Mouse (Mus musculus): ENCODE data around the gene Sox12.
"Not testable (repeated sequence)": the region's sequence is repeated elsewhere in the genome, so short reads cannot be mapped to it uniquely, and the experiment has no call there.

The Sox12 gene

DNA sequence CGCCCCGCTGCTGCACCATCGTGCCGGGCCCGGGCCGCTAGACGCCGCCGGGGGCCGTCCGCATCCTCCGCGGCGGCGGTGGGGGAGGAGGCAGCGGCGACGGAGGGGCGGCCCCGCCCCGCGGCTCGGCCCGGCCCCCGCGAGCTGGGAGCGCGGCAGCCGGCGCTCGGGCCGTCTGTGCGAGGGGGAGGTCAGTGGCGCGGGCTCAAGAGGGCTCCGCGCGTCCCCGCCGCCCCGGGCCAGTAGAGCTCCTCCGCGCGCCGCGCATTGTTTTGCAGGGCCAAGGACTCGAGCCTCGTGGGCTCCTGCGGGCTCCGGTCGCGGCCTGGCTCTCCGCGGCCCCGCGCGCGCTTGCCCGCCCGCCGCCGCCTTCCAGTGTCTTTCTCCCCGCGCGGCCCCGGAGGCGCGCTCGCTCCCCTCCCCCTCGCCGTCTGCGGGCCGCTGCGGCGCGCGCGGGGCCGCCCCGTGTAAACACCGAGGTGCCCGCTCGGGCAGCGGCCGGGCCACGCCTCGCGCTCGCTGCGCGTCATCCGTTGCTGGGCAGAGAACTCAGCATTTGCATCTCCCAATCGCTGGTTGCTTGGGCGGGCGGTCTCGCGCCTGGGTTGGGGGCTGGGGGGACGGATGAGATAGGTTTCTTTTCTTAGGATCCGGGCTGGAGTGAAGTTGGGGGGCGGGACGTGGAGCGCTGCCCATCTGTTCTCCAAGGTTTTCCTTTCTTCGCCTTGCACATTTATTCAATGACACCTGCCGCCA lies at the start of gene Sox12:
Gene Sox12, minus strand, starts transcription at position 384 of the 756 bp plus-strand sequence.
- DNase-seq (ENCODE audit: low spot score): peak; percentile 97

DNA sequence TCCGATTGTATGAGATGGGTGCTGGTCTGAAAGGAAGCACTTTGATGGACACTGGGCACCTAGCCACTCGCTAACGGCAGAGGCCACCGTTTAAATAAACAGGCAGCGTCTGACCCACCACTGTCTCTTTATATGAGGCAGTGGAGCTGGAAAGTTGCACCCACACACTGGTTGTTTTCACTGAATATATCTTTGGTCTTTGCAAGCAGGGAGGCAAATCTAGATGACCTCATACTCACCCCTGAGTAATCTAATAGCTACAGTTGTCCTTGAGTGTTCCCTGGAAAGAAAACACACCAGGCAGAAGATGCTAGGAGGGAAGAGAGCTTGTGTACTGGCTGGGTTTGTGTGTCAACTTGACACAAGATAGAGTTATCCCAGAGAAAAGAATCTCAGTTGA lies 49.6 kb upstream of the Sox12 start:
- peak; percentile 30 for DNase-seq (ENCODE audit: low spot score)

DNA sequence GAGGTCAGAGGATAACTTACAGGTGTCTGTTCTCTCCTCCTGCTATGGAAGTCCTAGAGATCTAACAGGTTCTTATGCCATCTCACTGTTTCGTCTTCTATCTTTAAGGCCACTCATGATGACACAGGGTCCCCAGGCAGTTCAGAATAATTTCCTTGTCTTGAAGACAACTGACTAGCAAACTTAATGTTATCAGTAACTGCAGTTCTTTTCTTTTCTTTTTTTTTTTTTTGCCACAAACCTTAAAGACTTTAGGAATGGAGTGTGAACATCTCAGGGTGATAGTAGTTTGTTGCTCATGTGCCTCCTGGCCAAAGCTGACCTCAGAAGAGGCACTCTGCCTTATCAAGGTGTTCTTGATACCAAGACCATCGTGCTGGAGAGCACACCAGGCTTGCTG lies 48.8 kb upstream of the Sox12 start:
- DNase-seq (ENCODE audit: low spot score): no peak

DNA sequence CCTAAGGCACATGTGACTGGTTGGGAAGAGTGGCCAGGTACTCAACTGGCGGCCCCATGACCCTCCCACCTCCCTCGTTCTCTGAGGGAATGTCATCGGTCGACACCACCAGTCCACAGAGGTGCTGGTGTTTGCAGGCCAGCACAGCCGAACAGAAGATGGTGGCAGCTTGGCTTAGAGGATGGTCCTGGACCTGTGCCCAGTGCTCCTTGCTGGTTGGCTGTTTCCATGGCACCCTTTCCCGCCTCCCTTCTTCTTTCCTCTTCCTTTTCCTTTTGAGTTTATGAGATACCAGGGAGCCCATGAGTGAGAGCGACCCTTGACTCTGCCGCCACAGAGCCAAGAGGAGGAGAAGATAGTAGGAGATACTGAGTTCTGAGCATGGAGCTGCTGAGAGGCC lies 45.4 kb upstream of the Sox12 start:
- DNase-seq (ENCODE audit: low spot score): no peak

DNA sequence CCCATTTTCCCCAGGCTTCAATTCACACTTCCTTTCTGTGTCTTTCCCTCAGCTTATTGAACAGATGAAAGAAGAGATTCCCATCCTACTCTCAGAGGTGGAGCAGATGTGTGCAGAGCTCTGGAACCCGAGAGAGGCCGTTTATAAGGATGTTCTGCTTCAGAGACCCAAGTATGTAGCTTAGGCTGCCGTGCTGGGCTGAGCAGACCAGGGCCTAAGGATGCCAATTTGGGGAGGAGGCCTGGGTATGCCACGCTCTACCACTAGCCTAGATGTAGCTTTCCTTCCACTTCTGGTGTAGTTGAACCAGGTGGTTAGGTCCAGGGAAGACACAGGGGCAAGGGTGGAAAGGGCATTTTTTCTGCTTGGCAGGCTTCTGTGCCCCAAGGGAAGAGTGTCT lies 44.5 kb upstream of the Sox12 start:
- no peak for DNase-seq (ENCODE audit: low spot score)

DNA sequence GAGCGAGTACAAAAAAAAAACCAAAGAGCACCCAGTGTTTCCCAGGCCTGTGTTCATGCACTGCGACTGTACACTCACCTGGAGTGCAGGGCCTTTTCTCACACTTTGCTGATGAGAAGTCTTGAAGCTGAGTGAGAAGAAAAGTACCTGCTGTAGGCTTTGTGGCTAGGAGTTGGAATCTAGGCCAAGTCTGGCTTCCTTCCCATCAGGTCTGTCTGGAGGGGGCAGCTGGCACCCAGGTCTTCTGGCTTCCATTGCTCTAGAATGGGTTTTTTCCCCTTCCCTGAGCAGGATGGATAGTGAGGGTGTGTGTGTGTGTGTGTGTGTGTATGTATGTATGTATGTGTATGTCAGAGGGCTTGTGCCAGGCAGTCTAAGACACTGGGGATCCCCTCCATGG lies 42.0 kb upstream of the Sox12 start:
- DNase-seq (ENCODE audit: low spot score): no peak

DNA sequence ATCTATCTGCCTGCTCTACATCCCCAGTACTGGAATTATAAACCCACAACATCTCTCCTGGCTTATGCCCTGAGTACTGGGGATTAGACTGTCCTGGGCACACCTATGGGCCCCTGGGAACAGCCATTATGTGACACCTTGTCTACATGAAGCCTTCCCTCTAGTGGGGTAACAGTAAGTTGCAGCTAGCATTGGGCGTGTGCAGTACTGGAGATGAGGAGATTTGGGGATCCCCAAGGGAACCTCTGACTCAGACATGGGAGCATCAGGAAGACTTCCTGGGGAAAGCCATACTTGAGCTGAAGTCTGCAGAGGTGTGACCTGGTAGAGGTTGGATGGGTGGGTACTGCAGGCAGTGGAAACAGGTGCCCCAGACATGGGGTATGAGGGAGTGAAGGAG lies 41.1 kb upstream of the Sox12 start:
- DNase-seq (ENCODE audit: low spot score): no peak

DNA sequence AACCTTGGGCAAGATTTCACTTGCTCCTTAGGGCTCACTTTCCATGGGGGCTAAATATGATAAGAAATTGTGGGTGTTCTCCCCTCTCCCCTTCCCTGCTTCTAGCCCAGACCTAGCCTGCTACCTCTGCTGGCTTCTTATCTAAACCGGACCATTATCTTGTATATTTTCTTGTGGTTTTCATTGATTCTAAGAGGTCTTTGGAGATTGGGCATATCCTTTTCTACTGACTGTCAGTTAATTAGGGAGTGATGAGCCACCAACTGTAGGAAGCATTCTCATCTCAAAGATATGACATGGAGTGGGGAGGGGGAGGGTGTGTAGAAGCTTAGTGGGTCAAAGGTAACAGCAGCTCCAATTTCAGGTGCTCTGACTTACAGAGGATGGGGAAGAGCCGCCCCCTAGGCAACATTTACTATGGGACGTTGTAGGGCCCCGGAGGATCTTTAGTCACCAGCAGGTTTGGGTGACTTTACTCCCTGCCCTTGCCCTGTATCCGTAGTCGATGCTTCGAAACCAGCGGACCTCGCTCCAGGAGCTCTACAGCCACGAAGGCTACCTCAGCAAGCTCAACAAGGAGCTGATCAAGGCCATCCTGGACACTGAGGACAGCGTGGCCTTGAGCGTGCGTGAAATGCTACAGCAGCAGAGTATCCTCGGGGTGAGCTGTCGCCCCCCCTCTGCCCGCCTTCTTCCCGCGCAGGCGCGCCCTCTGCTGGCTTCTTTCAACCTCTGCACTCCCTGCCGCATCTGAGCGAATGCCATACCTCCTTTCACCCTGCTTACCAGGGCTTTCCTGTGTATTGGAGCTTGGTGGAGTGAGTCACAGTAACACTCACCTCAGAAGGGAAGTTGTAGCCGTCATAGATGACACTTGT lies 39.4 kb upstream of the Sox12 start:
- peak; percentile 90 for DNase-seq (ENCODE audit: low spot score)

DNA sequence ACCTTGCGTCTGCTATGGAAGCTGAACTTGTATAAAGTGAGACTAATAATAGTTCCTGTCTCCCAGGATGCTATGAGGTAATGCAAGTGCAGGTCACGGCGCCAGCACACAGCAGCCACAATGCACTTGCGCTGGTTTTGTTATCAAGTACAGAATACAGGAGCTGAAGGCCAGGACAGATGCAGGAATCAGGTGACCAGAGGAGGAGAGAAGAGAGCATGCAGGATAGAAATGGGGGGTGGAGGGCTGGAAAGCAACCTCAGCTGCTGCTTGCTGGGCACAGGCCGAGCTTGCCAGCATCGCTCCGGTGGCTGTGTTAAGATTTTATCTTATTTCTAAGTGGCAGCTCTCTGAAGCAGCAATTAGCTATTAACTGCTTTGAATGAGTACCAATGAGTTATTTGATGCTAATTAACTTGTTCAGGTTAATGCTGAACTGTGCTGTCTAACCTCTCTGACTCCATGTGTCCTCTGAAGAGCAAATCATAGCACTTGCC lies 38.6 kb upstream of the Sox12 start:
- DNase-seq (ENCODE audit: low spot score): no peak

DNA sequence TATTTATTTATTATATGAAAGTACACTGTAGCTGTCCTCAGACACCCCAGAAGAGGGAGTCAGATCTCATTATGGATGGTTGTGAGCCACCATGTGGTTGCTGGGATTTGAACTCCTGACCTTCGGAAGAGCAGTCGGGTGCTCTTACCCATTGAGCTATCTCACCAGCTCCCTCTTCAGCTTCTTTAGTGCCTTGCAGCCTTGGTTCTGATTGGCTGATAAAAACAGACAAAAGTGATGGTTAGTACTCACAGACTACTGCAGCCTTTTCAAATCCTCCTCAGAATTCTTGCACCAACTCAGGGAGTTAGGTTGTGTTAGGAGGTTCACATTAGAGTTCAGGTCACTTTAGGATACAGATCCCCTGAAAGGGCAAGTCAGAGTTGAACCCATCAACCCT lies 30.6 kb upstream of the Sox12 start:
- not testable (repeated sequence) for DNase-seq (ENCODE audit: low spot score)

DNA sequence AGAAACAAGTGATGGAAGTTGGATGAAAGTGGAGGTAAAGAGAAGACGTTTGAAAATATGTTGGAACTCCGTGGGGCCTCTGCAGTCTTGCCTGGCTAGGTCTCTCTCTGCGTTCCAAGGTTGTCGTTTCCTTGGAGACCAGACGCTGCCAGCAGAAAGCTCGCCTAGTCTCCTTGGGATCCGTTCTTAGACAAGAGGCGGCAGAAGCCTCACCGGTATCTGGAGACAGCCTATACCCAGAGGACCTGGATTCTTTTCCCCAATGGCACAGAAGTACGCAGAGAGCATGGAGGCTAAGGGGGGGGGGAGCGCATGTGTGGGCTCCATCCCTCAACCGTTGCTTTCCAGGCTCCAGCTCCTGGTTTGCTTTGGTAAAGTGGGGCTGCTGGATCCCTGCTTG lies 29.6 kb upstream of the Sox12 start:
- no peak for DNase-seq (ENCODE audit: low spot score)

DNA sequence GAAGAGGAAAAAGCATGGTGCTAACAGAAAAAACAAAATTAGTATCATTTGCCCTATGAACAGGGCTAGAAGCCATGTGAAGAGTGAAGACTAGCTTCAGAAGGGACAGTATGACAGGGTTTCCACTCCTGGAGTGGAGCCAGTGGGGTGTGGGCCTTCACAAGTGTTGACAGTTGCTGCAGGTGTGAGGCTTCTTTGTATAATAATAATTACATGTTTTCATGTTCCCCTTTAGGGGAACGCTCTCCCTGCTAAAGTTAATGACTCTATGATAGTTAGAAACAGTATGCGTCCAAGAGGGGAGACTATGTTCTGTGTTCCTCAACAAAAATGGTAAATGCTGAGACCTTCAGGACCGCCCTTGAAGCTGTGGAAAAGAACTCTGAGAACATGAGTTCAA lies 17.9 kb upstream of the Sox12 start:
- DNase-seq (ENCODE audit: low spot score): no peak

DNA sequence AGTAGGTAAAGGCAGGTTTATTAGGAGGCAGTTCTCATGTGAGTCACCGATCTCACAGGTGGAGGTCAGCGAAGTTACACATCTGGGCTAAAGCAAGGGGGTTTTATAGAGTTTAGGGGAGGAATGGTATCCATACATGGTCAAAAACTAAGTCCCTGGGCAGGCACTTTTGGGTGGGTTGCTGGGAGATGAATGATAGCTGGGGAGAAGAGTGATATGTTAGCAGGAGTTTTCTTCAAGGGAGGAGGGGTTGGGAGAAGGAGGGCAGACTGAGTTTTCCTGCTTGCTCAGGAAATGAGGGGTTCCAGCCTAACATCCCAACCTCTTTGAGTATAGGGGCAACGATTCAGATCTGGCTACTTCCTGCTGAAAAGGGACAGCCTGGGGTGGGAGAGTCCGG lies 17.4 kb upstream of the Sox12 start, which contains the start of gene 6820408C15Rik:
Gene 6820408C15Rik, plus strand, starts transcription at position 301 of the 400 bp plus-strand sequence.
- no peak for DNase-seq (ENCODE audit: low spot score)

DNA sequence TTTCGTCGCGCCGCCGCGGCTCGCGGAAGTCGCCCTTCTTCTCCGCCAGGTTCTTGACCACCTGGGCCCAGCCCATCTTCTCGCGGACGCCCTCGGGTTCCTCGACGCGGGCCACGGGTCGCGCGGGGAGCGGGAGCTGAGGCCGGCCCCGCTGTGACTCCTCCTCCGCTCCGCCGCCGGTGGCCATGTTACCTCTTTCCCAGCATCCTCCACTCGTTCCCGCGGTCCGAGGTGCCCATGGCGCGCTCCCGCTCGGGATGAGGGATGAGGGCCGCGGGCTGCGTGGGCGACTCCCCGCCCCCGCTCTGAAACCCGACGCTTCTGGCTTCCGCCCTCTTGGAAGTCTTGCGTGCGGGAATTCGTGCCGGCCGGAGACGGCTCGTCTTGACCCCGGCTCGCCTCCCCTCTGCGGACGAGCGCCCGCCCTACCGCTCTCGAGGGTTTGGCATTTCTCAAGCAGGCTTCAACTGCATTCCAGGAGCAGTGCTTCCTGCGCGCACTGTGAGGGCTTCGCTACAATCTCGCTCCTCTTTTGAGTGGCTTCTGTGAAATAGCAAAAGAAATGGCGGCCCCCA lies 16.8 kb upstream of the Sox12 start, which contains the start of gene Zcchc3:
Gene Zcchc3, minus strand, starts transcription at position 437 of the 575 bp plus-strand sequence.
- DNase-seq (ENCODE audit: low spot score): peak; percentile 91

DNA sequence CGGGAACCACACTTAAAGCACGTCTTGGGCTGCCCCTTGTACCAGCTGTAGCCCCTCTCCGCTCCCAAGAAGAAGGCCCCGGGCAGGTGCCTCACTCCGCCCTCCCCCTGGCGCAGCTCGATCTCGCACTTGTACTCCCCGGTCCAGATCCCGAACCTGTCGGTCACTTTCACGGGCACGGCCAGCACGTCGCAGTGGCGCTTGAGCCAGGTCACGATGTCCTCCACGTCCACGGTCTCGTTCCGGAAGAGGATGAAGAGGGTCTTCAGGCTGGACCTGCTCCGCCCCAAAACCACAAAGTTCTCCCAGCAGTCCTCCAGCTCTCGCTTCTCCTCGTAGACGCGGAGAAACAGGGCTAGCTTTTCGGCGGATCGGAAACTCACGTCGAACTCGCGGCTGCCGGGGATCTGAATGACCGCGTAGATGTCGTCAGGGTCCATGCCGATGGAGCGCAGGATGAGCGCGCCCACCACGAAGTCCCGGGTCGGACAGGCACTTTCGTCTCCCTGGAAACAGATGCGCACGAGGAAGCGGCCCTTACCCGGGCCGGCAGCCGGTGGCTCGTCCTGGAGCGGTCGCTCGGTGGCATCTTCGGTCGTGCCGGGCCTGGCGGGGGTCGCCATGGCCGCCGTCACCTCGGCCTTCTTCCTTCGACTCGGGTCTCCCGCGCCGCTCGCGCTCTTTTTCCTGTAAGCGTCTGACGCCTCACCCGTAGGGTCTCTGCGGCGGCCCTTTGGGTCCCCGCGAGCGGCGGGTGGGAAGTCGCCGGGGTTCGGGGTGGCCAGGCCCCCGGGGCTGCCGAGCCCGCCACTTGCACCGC lies 16.1 kb upstream of the Sox12 start:
- DNase-seq (ENCODE audit: low spot score): peak; percentile 54

DNA sequence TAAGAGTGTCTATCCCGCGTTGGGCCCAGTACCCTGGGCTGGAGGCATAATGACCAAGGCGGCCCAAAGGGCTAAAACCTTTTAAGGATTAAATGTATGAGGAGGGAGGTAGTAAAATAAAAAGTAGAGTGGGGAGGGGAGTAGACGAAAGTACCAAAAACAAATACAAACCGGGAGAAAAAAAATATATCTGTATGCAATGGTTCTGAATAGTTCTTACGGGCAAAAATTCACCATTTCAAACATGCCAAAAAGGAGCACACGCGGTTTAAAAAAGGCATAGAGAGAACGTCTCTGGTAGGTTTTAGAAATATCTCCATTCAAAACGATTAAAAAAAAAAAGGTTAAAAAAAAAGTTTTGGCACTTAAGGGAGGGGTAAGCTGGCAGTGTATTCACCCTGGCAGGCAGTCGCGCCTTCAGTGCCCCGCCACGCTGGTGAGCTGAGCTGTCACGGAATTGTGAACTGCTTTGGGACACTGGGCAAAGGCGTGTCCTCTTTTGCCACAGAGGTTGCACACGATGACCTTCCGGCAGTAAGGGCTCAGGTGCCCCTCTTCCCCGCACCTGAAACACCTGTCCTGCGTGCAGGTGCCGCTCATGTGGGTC lies 15.4 kb upstream of the Sox12 start:
- DNase-seq (ENCODE audit: low spot score): no peak

DNA sequence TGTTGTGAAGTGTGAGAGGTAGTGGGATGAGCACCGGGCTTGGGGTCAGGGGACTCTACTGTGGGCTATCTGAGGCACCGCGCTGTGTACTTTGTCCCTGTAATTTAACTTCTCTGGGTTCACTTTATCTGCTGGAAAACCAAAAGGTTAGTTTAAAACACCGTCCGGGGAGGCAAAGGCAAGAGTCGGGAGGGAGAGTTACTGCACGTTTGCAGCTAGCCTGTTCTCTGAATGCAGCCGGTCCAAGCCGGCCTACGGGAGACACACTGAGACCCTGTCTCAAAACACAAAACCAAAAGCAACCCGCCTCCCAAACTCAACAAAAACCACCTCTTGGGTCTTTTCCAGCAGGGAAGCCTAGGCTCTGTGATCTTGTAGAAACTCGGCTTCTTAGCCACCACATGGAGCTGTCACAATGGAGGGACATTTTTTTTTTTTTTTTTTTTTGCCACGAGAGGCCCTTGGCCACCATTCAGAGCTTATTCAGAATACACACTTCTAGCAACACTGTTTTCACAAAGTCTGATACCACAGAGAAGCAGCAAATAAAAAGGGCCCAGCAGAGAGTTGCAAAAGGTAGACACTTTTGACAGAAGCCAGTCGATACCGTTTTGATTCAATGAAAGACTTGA lies 14.8 kb upstream of the Sox12 start:
- DNase-seq (ENCODE audit: low spot score): no peak

DNA sequence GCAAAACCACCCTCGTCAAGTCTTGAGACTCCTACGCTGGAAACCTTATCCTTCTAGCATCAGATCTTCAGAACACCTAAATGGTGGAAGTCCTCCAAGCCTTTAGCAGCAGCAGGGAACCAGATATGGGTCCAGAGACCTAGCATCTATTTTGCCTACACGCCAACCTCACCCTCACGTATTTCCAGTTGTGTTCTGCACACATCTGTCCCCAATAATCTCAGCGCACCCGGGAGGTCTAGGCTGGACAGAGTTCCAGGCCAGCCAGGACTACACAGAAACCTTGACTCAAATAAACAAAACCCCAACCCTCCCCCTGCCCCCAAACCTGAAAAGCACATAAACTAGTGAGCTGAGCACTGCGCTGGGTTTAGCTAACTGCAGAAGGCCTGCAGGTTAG lies 13.6 kb upstream of the Sox12 start:
- DNase-seq (ENCODE audit: low spot score): no peak

DNA sequence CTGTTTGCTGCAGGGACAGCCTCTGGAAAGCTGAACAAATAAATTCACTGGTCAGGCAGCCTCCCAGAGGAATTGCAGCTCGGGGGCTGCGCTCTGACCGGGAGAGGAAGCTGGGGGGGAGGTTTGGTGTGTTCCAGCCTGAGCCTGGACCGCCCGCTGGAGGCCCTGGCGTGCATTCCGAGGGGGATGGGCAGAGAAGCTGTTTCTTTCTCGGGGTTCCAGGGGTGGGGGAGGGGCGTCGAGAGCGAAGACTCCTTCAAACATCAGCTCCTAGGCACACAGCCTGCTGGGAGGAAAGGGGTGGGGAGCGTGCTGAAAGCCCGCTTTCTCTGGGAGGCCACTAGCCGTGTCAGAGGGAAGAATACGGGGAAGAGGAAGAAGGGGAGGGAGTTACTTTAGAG lies 13.1 kb upstream of the Sox12 start:
- peak; percentile 81 for DNase-seq (ENCODE audit: low spot score)

DNA sequence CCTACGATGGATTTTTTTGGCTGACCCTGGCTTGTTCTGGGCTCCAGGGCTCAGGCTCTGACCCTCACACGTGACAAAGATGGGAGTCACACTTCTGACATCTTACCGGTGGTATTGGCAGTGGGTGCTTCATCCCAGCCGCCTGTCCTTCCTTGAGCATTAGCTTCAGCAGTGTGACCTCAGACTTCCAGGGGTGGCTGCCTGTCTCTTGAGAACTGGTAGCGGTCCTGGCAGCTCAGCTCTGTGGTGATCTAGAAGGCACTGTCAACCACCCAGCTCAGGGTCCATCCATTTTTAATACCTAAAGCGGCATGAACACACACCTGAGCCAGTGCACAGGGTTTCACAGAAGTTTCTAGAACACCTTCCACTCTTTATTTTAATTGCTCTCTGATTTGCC lies 11.9 kb upstream of the Sox12 start:
- DNase-seq (ENCODE audit: low spot score): no peak

DNA sequence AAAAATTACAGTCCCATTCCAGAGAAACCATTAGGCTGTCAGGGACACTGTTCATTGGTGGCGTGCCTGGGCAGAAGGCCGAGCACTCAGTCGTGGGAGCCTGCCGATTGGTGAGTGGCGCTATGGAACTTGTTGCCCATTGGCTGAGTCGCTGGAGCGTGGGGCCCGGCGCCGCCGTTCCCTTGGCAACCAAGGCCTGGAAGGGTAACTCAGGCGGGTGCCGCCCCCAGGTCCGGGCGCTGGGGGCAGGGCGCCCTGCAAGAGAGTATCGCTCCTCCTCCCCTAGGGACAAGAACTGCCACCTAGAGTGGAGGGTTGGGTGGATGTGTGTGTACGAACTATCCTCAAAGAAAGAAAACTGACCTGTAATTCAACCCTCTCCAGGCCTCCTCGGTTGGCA lies 8.3 kb upstream of the Sox12 start:
- peak; percentile 96 for DNase-seq (ENCODE audit: low spot score)
